Mouse (Mus musculus) right cerebral cortex, adult 2 months (tissue): ENCODE data around the gene Zfp184.

Experiments used
- DNase-seq, 2 experiments: peaks; one replicate each; pipeline ENCODE4 v3.0.0; 2021 to 2022; ENCODE audit warnings: low spot score in 2 of 2

Gene Zfp184

GRCm38 (mm10) chr13:21920681-21921233 lies 24.1 kb upstream of the Zfp184 start:
- DNase-seq: no peak

GRCm38 (mm10) chr13:21923417-21923816 lies 21.5 kb upstream of the Zfp184 start:
- no peak for DNase-seq

GRCm38 (mm10) chr13:21924734-21925335 lies 20.1 kb upstream of the Zfp184 start:
- DNase-seq: no peak

- no peak for DNase-seq
Observed at GRCm38 (mm10) chr13:21930981-21931380, 13.9 kb upstream of the Zfp184 start.

GRCm38 (mm10) chr13:21931740-21932139 lies 13.2 kb upstream of the Zfp184 start:
- DNase-seq: no peak

GRCm38 (mm10) chr13:21933626-21934548 lies 11.0 kb upstream of the Zfp184 start:
- peak; percentile 49 to 64 for DNase-seq

GRCm38 (mm10) chr13:21934982-21935791 lies 9.7 kb upstream of the Zfp184 start:
- DNase-seq: peak; percentile 63 to 83

GRCm38 (mm10) chr13:21935833-21936232 lies 9.1 kb upstream of the Zfp184 start:
- DNase-seq: no peak

- DNase-seq: peak; percentile 63 to 70
Observed at GRCm38 (mm10) chr13:21936968-21937367, 7.9 kb upstream of the Zfp184 start.

- DNase-seq: peak; percentile 98 to 99
Observed at GRCm38 (mm10) chr13:21940213-21940612, 4.7 kb upstream of the Zfp184 start.

- peak; percentile 91 to 94 for DNase-seq
Observed at GRCm38 (mm10) chr13:21940811-21941321, 4.0 kb upstream of the Zfp184 start.

GRCm38 (mm10) chr13:21943644-21944043 lies 1.2 kb upstream of the Zfp184 start:
- no peak for DNase-seq

GRCm38 (mm10) chr13:21944592-21944925 lies 335 bp upstream of the Zfp184 start:
- no peak for DNase-seq

- no peak for DNase-seq
Observed at GRCm38 (mm10) chr13:21969269-21969668, 24.4 kb downstream of the Zfp184 start.

GRCm38 (mm10) chr13:21969816-21970215 lies 24.9 kb downstream of the Zfp184 start:
- DNase-seq: no peak

- DNase-seq: peak in 1 of 2 experiments; percentile 8
Observed at GRCm38 (mm10) chr13:21971641-21972040, 26.7 kb downstream of the Zfp184 start.

- DNase-seq: peak; percentile 90 to 93
Observed at GRCm38 (mm10) chr13:21974221-21974725, 29.4 kb downstream of the Zfp184 start.

GRCm38 (mm10) chr13:21974726-21975473 lies 30.0 kb downstream of the Zfp184 start:
- DNase-seq: peak; percentile 71 to 75

- DNase-seq: peak in 1 of 2 experiments; percentile 26
Observed at GRCm38 (mm10) chr13:21980981-21981802, 36.3 kb downstream of the Zfp184 start, which contains the start of gene Pom121l2. Gene Pom121l2, plus strand, starts transcription at chr13:21981194.

- no peak for DNase-seq
Observed at GRCm38 (mm10) chr13:21981803-21982193, 36.9 kb downstream of the Zfp184 start.
